Mouse (Mus musculus) embryonic stem cell, embryonic (primary cell): ENCODE results near the gene Cryaa.

Source experiments
- CTCF ChIA-PET, 4 experiments: fragments of 300-600 bp in 2 of 4; fragments of 350-600 bp in 2 of 4; sonication (Branson Sonifier 250); formaldehyde crosslinking; loops; one replicate each; lab custom pipeline; 2022; ENCODE audit warnings: inconsistent platforms in 2 of 4; lab: Charles Lee
- POLR2A ChIA-PET, 4 experiments: fragments of 300-600 bp in 2 of 4; fragments of 350-600 bp in 2 of 4; sonication (Branson Sonifier 250); formaldehyde crosslinking; loops; one replicate each; lab custom pipeline; 2022; ENCODE audit warnings: antibody characterized with exemption in 4 of 4, inconsistent platforms in 1 of 4; lab: Charles Lee

Gene Cryaa

DNA sequence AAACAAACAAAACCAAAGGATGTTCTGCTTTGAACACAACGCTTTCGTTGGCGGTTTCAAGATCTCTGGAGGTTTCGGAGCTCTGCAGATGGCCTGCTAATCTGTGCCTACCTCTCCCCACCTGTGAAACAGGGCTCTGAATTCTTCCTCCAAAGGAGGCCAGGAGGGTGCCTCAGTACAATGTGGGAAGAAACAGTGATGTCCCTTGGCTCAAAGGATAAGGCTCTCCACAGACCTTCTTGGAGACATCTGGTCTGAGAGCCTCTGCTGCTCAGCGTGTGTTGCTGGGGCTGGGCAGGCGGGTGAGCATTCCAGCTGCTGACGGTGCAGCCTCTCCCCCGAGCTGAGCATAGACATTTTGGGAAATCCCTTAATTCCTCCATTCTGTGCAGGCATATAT lies at the start of gene Cryaa:
Gene Cryaa (plus strand): TSS at position 301 of the 400 bp plus-strand sequence.
- ChIA-PET POLR2A (interaction anchor here in 2 of 4 experiments (0.6 to 1.6 kb wide), 6 partner anchors 10 to 83 kb away, joined by 3 to 5 read pairs (median 4); no protein-coding TSS in a partner anchor), CTCF (interaction anchor here in 2 of 4 experiments (1.1 to 2.6 kb wide), 6 partner anchors 9 to 396 kb away, joined by 3 to 8 read pairs (median 5); no protein-coding TSS in a partner anchor)

DNA sequence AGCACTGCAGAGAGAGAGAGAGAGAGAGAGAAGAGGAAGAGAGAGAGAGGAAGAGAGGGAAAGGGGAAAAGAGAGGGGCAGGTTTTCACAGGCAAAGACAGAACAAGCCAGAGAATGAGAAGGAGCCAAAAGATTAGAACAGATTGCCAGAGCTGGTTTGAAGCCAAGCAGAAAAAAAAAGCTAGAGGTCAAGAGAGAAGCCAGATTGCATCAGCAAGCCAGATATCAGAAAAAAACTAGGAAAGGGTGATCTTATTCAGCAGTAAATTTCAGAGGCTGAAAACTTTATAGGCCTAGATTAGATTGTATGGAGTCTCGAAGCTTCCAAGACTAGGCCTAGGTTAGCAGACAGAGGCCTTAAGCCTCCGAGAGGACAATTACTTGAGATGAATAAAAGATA lies 49.6 kb upstream of the Cryaa start:
- CTCF ChIA-PET = interaction anchor here in 1 of 4 experiments (0.7 kb wide), 1 partner anchor 15 kb away, joined by 15 read pairs; no protein-coding TSS in a partner anchor
- POLR2A ChIA-PET = interaction anchor here in 1 of 4 experiments (1.2 kb wide), 1 partner anchor 10 kb away, joined by 3 read pairs; no protein-coding TSS in a partner anchor

DNA sequence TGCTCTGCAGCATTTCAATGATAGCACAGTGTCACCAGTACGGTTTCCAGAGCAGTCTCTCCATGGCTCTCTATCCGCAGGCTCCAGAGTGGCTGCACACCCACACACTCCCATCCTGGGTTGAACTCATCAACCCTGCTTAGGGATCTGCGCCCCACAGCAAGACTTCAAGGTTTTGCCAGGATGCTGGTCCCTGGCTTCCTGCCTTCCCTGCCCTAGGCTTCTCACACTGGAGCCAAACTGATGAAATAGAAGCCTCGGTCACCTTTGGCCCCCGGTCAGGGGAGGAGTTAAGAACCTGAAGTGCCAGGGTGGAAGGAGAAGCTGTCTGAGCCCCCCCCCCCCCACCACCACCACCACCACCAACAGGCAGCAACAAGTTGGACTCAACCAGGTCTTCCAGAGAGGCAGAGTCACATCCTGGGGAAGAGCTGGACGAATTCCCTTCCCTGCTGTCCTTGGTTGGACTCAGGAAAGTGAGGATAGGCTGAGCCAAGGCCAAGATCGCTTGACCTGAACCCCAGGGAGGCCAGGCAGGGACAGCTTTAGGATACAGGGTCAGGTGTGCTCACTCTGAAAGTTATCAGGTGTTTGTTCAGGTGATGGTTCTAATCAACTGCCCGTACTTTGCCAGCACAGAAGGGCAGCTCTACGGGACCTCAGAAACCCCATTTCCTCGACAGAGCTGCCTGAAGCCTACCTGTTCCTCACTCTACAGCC lies 46.4 kb upstream of the Cryaa start:
- CTCF ChIA-PET = no interaction called here
- POLR2A ChIA-PET = interaction anchor here in 3 of 4 experiments (0.7 to 1.5 kb wide), 6 partner anchors 10 to 277 kb away, joined by 3 to 4 read pairs (median 4); no protein-coding TSS in a partner anchor

GRCm38 (mm10) chr17:31633007-31633406 lies 44.6 kb upstream of the Cryaa start:
- ChIA-PET POLR2A (no interaction called here), CTCF (interaction anchor here in 1 of 4 experiments (0.6 kb wide), 1 partner anchor 41 kb away, joined by 3 read pairs; no protein-coding TSS in a partner anchor)

DNA sequence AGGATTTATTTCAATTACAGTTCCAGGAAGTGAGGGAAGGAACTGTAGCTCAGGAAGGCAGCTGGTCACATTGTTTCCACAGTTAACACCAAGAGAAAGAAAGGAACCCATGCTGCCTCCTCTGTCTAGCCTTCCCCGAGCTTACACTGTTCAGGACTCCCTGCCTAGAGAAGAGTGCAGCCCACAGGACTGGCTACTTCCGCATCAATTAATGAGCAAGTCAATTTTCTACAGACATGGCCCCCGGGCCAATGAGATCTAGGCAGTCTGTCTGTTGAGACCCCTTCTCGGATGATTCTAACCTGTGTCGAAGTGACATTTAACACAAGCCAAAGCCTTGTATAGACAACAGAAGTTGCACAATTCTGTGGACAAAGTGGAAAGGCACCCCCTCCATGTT lies 42.7 kb upstream of the Cryaa start:
- ChIA-PET CTCF (no interaction called here), POLR2A (interaction anchor here in 2 of 4 experiments (1.6 to 1.7 kb wide), 2 partner anchors 19 to 77 kb away, joined by 4 to 6 read pairs; no protein-coding TSS in a partner anchor)

DNA sequence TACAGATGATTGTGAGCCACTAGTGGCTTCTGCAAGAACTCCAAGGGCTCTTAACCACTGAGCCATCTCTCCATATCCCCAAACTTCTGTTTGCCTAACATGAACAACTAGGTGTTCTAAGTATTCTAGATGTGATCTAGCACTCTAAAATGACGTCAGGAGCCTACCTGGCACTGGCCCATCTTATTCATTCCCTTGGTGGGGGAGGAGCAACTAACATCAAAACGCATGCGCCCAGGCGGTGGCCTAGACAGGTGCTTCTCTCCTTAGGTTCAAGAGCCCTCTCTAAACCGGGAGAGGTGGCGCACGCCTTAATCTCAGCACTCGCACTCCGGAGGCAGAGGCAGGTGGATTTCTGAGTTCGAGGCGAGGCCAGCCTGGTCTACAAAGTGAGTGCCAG lies 41.8 kb upstream of the Cryaa start:
- CTCF ChIA-PET = interaction anchor here in 1 of 4 experiments (0.6 kb wide), 1 partner anchor 115 kb away, joined by 3 read pairs; no protein-coding TSS in a partner anchor
- POLR2A ChIA-PET = interaction anchor here in 1 of 4 experiments (1.7 kb wide), 1 partner anchor 18 kb away, joined by 6 read pairs; no protein-coding TSS in a partner anchor

- ChIA-PET CTCF (interaction anchor here in 3 of 4 experiments (0.5 to 1.8 kb wide), 11 partner anchors 10 to 310 kb away, joined by 3 to 10 read pairs (median 3); no protein-coding TSS in a partner anchor), POLR2A (interaction anchor here (0.6 to 3.0 kb wide), 52 partner anchors 10 to 578 kb away, joined by 3 to 30 read pairs (median 5); partner anchors contain the start of genes Pknox1 (in 3 of the 4), Ndufv3 (in 1 of the 4) and Wdr4 (in 1 of the 4))
These were observed 41.2 kb upstream of the Cryaa start for GRCm38 (mm10) chr17:31636277-31636941.

DNA sequence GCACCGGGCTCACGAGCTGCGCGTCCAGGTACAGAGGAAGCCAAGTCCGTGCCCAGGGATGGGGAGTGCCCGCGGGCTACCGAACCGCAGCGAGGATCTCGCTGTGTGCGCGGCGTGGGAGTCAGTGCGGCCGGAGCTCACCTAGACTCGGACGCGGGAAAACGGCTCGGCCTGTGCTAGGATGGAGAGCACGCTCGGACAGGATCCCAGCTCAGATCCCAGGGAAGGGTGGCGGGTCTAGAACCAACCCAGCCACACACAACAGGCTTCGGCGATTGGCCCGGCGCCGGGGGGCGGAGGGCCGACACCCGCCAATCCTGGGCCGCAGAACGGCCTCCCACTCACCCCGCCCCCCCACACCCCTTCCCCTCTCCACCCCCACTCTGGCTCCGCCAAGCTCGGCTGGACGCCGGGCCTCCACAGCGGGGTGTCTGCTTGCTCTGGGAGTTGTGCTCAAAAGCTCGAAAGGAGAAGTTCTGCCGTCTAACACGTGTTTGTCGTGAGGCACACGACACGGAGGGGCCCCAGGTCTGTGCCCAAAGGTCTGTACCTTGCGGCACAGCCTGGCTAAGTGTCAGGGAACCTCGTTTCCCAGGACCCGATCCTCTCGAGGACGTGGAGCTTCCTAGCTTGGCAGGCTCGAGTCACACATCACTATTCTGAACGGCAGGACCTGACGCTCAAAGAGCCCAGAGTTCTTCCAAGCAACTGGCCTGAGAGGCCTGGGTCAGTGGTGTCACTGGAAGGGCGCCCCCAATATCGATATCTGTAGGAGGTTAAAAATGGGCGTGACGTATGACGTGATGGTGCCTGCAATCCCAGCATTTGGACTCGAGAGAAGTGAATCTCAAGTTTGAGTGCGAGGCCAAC lies 40.4 kb upstream of the Cryaa start, which contains the start of gene Cbs:
Gene Cbs (minus strand): TSS at position 297 of the 870 bp plus-strand sequence.
- ChIA-PET CTCF (interaction anchor here (0.5 to 1.8 kb wide), 12 partner anchors 9 to 653 kb away, joined by 3 to 10 read pairs (median 3); no protein-coding TSS in a partner anchor), POLR2A (interaction anchor here (0.5 to 3.0 kb wide), 64 partner anchors 7 to 1909 kb away, joined by 3 to 30 read pairs (median 4); partner anchors contain the start of genes Pknox1 (in 3 of the 4), Ndufv3 (in 1 of the 4) and Wdr4 (in 1 of the 4))

DNA sequence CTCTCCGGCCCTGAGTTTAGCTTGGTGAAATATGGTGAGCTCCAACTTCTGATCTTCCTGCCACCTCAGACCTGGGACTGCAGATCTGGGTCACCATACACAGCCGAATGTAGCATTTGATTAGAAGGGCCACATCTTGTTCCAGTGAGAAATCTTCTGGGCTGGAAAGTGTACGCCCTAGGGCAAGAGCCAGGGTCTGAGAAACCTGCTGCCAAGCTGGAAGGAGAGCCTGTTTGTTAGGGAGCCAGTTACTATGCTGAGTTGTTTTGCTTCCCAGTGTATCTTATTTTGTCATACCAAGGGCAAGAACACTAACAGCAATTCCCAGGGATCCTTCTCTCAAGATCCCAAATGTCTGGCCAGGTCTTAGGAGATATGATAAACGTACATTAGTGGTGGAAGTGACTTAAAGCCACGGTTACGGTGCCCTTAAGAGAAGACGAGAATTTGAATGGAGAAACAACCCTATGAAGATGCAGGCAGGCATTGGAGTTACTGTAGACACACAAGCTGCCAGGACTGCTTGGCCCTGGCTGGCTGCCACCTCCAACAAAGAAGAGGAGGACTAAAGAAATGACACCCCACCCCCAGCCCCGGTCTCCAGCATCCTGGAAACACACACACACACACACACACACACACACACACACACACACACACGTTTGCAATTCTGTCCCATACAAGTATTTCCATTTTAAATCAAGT lies 39.6 kb upstream of the Cryaa start:
- ChIA-PET CTCF (interaction anchor here in 2 of 4 experiments (0.5 to 1.8 kb wide), 6 partner anchors 8 to 312 kb away, joined by 3 to 10 read pairs (median 4); no protein-coding TSS in a partner anchor), POLR2A (interaction anchor here (0.5 to 3.0 kb wide), 39 partner anchors 8 to 1910 kb away, joined by 3 to 30 read pairs (median 6); partner anchors contain the start of gene Pknox1 (in 2 of the 4))

- ChIA-PET POLR2A (interaction anchor here in 1 of 4 experiments (0.7 kb wide), 1 partner anchor 320 kb away, joined by 4 read pairs; no protein-coding TSS in a partner anchor), CTCF (no interaction called here)
These were observed 38.0 kb upstream of the Cryaa start for GRCm38 (mm10) chr17:31639651-31640050.

DNA sequence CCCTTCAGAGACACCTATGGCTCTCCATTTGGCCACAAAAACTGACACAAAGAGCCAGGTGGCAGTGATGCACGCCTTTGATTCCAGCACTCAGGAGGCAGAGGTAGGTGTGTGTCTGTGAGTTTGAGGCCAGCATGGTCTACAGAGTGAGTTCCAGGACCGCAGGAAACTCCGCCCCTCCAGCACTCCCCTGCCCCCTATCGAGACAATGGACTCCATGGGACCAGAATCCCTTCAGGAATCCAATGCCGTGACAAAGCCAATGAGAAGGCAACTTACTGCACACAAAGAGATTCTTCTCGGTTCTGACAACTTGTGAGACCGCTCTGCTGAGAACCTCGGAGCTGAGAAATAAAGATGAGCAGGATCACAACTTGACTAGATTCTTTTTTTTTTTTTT lies 35.3 kb upstream of the Cryaa start:
- ChIA-PET CTCF (interaction anchor here in 3 of 4 experiments (0.5 to 0.8 kb wide), 4 partner anchors 15 to 106 kb away, joined by 3 to 15 read pairs (median 4); no protein-coding TSS in a partner anchor), POLR2A (interaction anchor here in 3 of 4 experiments (0.6 to 1.6 kb wide), 9 partner anchors 11 to 662 kb away, joined by 3 to 5 read pairs (median 3); partner anchors contain the start of gene Sik1 (in 1 of the 3))

DNA sequence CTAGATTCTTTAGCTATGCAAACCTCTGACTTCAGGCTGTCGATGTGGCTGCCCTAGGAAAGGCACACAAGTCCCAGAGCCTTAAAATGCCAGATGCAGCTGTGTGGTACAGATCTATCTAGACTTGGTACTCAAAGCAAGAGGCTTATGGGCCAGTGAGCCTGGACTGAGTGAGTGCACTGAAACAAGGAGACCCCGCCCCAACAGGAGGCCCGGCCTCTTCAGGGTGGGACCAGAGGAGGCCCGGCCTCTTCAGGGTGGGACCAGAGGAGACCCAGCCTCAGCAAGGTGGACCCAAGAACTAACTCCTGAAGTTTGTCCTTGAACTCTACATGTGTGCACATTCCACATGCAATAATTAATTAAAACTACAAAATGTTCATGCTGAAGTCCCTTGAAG lies 34.7 kb upstream of the Cryaa start:
- POLR2A ChIA-PET = interaction anchor here in 3 of 4 experiments (0.6 to 1.5 kb wide), 8 partner anchors 11 to 246 kb away, joined by 3 to 6 read pairs (median 3); partner anchors contain the start of gene Sik1 (in 1 of the 3)
- CTCF ChIA-PET = interaction anchor here in 3 of 4 experiments (0.5 to 0.8 kb wide), 6 partner anchors 15 to 207 kb away, joined by 3 to 15 read pairs (median 4); no protein-coding TSS in a partner anchor

- CTCF ChIA-PET = interaction anchor here (0.5 to 1.5 kb wide), 7 partner anchors 9 to 1207 kb away, joined by 3 to 8 read pairs (median 3); partner anchors contain the start of gene Cbs (in 2 of the 4)
- POLR2A ChIA-PET = interaction anchor here in 3 of 4 experiments (0.8 to 4.9 kb wide), 13 partner anchors 9 to 388 kb away, joined by 3 to 30 read pairs (median 4); partner anchors contain the start of genes Cbs (in 2 of the 3) and Pknox1 (in 1 of the 3)
These were observed 31.2 kb upstream of the Cryaa start for GRCm38 (mm10) chr17:31646199-31647002.

DNA sequence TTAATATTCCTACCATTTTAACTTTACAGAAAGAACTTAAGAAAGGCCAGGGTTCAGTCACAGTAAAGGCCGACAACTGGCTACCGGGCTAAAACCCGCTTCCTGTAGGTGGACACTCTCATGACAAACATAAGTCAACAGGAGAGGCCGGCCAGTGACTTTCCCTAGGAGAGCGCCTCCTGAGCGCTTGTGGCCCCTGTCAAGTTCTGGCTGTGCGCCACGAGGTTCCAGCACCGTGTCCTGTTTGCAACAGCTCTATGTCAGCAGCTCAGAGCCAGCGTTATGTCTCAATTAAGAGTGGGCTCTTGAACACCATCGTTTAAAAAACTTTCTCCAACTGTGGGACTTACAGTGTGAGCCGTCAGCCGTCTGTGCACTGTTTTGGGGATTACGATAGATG lies 25.5 kb upstream of the Cryaa start:
- CTCF ChIA-PET = interaction anchor here in 2 of 4 experiments (0.7 to 1.5 kb wide), 2 partner anchors 46 to 320 kb away, joined by 3 to 4 read pairs; no protein-coding TSS in a partner anchor
- POLR2A ChIA-PET = interaction anchor here in 3 of 4 experiments (1.2 to 2.4 kb wide), 6 partner anchors 15 to 391 kb away, joined by 3 to 11 read pairs (median 3); partner anchors contain the start of gene Cbs (in 2 of the 3)

- ChIA-PET POLR2A (interaction anchor here (0.6 to 4.8 kb wide), 31 partner anchors 8 to 408 kb away, joined by 3 to 20 read pairs (median 3); partner anchors contain the start of genes Cbs (in 3 of the 4), Pknox1 (in 3 of the 4) and Hsf2bp (in 1 of the 4)), CTCF (interaction anchor here in 2 of 4 experiments (1.0 to 1.2 kb wide), 2 partner anchors 134 to 322 kb away, joined by 3 read pairs; partner anchors contain the start of genes Ndufv3 (in 1 of the 2) and Wdr4 (in 1 of the 2))
These were observed 24.3 kb upstream of the Cryaa start for GRCm38 (mm10) chr17:31653277-31653676.
